Mouse (Mus musculus) lung, postnatal 4 days (tissue): ENCODE results near the gene Kcng3.

Source experiments
- DNase-seq, 2 experiments: peaks; one replicate each; pipeline ENCODE4 v3.0.0; 2021

The Kcng3 gene

DNA sequence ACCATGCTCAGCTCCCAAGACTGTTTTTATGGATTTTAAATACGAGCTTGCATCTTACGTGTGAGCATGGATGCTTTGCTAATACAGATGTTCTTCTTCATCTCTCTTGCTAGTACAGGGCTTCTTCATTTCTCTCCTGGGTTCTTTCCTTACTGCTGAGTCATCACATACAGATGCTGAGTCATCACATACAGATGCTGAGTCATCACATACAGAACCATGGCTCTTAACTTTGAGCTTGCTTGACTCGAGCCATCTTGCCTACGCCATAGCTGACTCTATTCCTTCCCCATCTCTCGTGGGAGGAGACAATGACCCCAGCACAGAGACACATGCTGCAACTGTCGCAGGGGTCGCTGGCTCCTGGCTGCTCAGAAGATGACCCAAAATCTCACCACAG is 76.7 kb downstream of the Kcng3 start:
- DNase-seq, result no peak

DNA sequence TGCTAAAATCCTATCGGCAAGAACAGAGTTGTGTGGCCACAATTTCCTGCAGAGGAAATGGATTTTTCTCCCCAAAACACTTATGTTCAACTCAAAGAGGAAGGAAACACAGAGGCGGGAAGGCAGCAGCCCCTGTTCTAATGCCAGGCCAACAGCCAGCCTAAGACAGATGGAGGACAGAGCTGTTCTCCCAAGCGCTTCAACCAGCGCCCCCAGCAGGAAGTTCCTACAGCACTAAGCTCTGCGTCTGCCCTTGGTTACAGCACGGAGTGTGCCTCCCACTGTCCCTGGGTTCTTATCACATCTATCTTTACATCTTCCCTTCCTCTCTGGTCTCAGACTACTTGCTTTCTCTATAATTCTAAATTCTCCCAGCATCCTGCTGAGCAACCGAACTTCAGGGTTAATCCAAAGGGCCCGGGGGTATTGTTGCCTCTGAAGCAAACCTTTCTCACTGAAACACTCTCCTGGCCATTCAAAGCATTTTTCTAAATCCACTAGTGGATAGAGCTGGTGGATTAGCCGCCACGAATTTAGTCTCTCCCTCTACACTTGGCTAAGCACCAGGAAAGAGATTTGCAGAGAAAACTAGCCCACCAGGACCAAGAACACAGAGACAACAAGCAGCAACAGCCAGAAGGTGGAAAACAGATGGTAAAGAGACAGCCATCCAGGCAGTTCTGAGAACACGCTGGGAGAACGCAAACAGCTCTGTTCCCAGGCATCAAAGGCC is 83.0 kb downstream of the Kcng3 start:
- DNase-seq, result no peak

DNA sequence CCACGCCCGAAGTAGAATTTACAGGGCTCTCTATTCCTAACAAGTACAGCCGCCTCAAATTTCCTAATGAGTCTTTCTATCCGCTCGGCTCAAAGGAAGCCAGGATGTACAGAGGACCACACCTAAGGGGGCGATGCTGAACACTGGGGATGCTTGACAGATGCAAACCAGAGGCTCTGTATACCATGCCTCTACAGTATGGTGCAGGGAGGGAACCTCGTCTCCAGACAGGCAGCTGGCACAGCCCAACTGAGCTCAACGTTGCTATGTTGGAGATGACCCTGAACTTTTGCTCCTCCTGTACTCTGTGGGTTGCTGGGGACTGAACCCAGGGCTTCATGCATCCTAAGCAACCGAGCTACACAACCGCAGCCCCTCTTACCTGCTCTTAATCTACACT is 84.5 kb downstream of the Kcng3 start:
- DNase-seq, result no peak

DNA sequence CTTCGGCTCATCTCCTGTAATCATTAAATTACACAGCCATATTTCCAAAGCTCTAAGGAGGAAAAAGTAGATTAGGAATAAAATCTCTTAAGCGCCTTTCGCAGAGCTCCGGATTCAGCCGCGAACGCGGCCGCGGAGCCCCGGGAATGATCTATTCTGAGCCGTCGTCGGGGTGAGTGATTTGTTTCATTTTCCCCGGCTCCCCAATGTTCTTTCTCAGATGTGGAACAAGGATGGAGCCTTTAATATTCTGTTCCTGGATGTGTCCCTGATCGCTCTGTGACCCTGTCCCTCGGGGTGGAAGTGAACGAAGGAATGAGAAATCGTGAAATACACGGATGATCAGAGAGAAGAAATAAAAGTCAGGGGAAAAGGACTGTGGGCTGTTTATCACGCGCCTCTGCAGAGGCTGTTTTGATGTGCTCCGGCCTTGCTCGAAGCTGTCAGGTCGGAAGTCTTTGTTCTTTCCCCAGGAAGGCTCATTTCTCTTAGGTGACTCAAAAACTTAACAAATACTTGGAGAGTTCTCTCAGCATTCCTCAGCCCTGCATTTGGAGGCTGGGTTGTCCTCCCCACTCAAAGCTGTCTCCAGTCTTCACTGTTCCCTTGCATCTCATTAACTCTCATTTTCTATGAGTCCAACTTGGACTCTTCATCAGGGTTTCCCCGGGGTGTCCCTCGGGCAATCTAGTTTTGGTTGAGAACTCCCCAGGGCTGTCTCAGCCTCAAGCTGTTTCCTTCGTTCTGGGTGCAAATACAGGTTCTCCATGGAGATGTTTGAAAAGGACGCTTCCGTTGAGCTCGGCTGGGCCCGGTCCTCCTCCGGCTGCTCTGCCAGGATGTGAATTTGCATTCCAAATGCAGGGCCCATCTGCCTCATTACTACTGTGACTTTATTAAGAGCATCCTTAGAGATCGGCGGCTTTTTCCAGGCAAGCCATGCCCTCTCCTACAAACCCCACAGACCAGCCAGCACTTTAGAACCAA is 85.6 kb downstream of the Kcng3 start:
- peak in 1 of 2 experiments; percentile 13 for DNase-seq

DNA sequence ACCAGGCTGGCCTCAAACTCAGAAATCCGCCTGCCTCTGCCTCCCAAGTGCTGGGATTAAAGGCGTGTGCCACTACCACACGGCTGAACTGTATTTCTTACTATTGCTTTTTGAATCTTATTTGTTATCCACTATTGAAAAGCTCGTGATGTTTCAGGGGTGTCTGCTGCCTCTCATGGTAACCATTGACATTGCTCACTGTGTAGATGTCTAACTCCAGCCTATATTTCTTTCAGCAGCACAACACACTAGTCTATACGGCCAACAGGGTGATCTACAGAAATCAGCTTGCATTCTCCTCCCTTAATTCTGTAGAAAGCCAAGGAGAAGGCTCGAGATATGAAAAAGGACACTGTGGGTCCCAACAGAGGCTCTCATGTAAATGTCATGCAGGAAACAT is 86.4 kb downstream of the Kcng3 start:
- no peak for DNase-seq

DNA sequence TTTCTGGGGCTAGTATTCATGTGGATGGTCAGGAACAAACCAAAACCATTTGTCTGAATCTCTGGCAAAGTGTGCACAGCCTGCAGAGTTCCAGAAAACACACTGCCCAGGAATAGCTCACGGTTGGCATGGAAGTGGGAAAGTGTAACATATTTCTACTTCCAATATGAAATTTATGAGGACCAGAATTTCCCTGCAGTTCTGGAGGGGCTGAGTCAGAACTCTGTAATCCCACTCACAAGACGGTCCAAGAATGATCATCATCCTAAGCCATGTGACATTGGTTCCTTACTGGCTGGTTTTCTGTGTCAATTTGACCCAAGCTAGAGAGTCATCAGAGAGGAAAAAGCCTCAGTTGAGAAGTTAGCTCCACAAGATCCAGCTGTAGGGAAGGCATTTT is 89.3 kb downstream of the Kcng3 start:
- DNase-seq, result no peak

DNA sequence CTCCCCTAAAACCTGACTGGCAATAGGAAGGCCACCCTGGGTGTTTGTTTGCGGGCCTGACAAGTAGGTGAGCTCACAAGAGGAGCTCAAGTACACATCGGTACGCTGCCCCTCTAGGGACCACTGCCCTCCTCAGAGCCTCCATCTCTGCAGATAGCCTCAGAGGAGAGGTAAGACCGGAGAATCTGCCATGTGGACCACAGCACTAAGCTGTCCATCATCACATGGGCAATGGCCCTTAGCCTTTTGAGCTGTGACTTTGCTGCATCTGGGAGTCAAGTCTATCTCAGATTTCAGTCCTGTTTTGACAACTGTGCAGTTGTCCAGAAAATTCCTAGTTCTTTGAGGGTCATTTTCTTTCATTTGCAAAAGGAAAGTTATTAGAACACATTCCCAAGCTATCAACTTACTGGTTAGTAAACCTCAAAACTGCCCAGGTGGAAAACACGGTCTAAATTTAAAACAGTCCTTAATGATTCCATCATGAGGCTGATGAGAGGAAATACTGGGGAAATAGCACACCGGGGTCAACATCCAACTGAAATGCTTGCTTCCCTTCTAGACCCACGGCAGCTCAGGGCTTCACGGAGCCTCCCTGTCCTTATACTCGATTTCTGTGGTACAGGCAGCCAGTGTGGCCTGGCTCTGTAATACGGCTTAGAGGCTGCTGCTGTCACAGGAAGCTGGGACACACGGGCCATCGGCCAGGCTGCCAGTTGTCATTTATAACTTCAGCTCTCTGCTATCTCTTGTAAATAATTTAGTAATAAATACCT is 92.2 kb downstream of the Kcng3 start:
- DNase-seq, result no peak

DNA sequence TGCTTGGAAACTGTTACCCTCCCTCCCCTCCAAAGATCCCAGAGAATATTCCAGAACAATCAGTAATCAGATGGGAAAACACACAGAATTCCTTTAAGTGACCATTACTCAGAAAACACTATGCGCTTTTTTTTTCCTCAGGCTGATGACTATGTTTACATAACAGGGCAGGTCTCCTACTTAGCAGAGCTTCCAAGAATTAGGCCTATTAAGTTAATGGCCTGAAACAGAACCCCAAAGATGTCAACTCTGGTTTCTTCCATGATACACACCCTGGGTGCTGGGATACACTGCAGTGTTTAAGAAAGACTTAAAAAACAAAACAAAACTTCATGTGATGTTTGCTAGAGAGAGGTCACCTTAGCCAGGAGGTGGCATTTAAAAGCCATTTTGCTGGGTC is 93.0 kb downstream of the Kcng3 start:
- DNase-seq, result no peak

DNA sequence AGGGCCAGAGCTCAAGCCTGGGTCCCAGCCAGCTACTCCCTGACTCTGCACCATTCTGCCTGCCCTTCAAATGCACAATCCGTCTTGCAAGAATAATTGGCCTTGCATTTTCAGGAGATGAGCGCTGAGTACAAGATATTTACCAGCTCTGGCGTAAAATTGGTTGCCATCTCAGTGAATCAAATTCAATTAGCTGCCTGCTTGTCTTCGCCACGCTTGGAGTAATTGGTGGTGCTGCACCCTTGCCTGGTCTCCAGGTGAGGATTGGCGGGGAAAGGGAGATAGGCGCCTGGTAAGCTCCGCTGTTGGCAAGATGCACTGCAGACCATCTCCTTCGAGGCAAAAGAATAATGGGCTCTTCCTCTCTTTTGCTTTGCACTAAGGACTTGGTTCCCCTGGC is 93.6 kb downstream of the Kcng3 start:
- no peak for DNase-seq
